Mouse (Mus musculus) CH12.LX (cell line): Measurements from ENCODE around the gene Prrc2a. TPM values are rescaled to one million over a fixed set of nuclear protein-coding genes. Genes with fewer than 3 reads are reported as not detected.

Source experiments
- DNase-seq: peaks from one replicate; pipeline ENCODE4 v3.0.0-alpha.2; 2013; ENCODE audit errors: extremely low read depth
- H3K27ac ChIP-seq: 2 replicates; pipeline ENCODE4 v1.5.1; 2012; ENCODE audit warnings: low read depth, mild to moderate bottlenecking, control low read depth, moderate library complexity; ENCODE audit not compliant: insufficient read depth
- H3K27me3 ChIP-seq: replicated peaks from 2 replicates; pipeline ENCODE3; 2012; ENCODE audit warnings: inconsistent platforms
- H3K36me3 ChIP-seq, 2 experiments: replicated peaks in 1 of 2; 2 replicates each; pipeline versions ENCODE3 to v1.6.1; 2012; ENCODE audit warnings: inconsistent platforms in 1 of 2, low read length in 1 of 2, mild to moderate bottlenecking in 1 of 2, mixed read lengths in 1 of 2, moderate library complexity in 1 of 2; ENCODE audit not compliant: control insufficient read depth in 1 of 2, insufficient read depth in 1 of 2
- H3K4me1 ChIP-seq, 2 experiments: 2 replicates each; pipeline ENCODE4 v1.6.1; 2012; ENCODE audit warnings: inconsistent platforms in 1 of 2, moderate library complexity in 1 of 2; ENCODE audit not compliant: insufficient read depth in 2 of 2, control insufficient read depth in 1 of 2
- H3K4me2 ChIP-seq: 2 replicates; pipeline ENCODE4 v1.6.1; 2012; ENCODE audit warnings: low read depth, mild to moderate bottlenecking, control low read depth; ENCODE audit not compliant: poor library complexity, insufficient read depth, severe bottlenecking
- H3K4me3 ChIP-seq, 3 experiments: fragments of 150-350 bp in 1 of 3; sonication (generic) in 1 of 3; replicated peaks in 1 of 3; 2 replicates each; pipeline versions ENCODE3 to v1.5.1; 2011 to 2012; ENCODE audit warnings: low read depth in 2 of 3, low read length in 2 of 3, mild to moderate bottlenecking in 2 of 3, moderate library complexity in 2 of 3, control low read depth in 1 of 3, improper control_type of control experiment in 1 of 3, inconsistent platforms in 1 of 3, mixed read lengths in 1 of 3; ENCODE audit not compliant: poor library complexity in 1 of 3
- H3K79me2 ChIP-seq: replicated peaks from 2 replicates; pipeline ENCODE4 v1.6.1; 2012; ENCODE audit warnings: mild to moderate bottlenecking, moderate library complexity; ENCODE audit not compliant: control insufficient read depth, poor library complexity, insufficient read depth, severe bottlenecking; ENCODE audit errors: extremely low read depth
- H3K9ac ChIP-seq: 2 replicates; pipeline ENCODE4 v1.6.1; 2012; ENCODE audit warnings: low read depth, mild to moderate bottlenecking, control low read depth, moderate library complexity; ENCODE audit not compliant: insufficient read depth
- H3K9me3 ChIP-seq: replicated peaks from 2 replicates; pipeline ENCODE3; 2012; ENCODE audit warnings: low read length, inconsistent platforms, mixed read lengths
- BHLHE40 ChIP-seq: IDR thresholded peaks from 2 replicates; pipeline ENCODE4 v1.6.1; 2011; ENCODE audit warnings: mild to moderate bottlenecking, low read depth, low read length, improper control_type of control experiment
- CHD2 ChIP-seq: IDR thresholded peaks from 2 replicates; pipeline ENCODE4 v1.6.1; 2011; ENCODE audit warnings: low read length, improper control_type of control experiment
- CTCF ChIP-seq, 2 experiments: IDR thresholded peaks in 1 of 2; conservative IDR thresholded peaks in 1 of 2; 2 replicates each; pipeline ENCODE4 v1.5.1; 2011 to 2012; ENCODE audit warnings: low read depth in 2 of 2, low read length in 2 of 2, improper control_type of control experiment in 1 of 2, inconsistent platforms in 1 of 2, mild to moderate bottlenecking in 1 of 2, moderate library complexity in 1 of 2
- E2F4 ChIP-seq: IDR thresholded peaks from 2 replicates; pipeline ENCODE4 v1.6.1; 2011; ENCODE audit warnings: low read depth, low read length, improper control_type of control experiment; ENCODE audit not compliant: insufficient replicate concordance
- ELF1 ChIP-seq: IDR thresholded peaks from 2 replicates; pipeline ENCODE4 v1.6.1; 2014; ENCODE audit warnings: low read depth, mild to moderate bottlenecking, inconsistent platforms, low read length, improper control_type of control experiment
- EP300 ChIP-seq: IDR thresholded peaks from 2 replicates; pipeline ENCODE4 v1.6.1; 2011; ENCODE audit warnings: low read length, improper control_type of control experiment
- ETS1 ChIP-seq: conservative IDR thresholded peaks from 2 replicates; pipeline ENCODE4 v1.6.1; 2012; ENCODE audit warnings: low read depth, mild to moderate bottlenecking, inconsistent platforms, low read length, improper control_type of control experiment, moderate library complexity
- GABPA ChIP-seq: IDR thresholded peaks from 2 replicates; pipeline ENCODE4 v1.6.1; 2012; ENCODE audit warnings: low read depth, low read length, improper control_type of control experiment, inconsistent platforms; ENCODE audit not compliant: insufficient replicate concordance
- HCFC1 ChIP-seq: IDR thresholded peaks from 2 replicates; pipeline ENCODE4 v1.6.1; 2012; ENCODE audit warnings: low read depth, mild to moderate bottlenecking, inconsistent platforms, low read length, improper control_type of control experiment
- IRF4 ChIP-seq: IDR thresholded peaks from 2 replicates; pipeline ENCODE4 v1.6.1; 2014; ENCODE audit warnings: low read depth, mild to moderate bottlenecking, inconsistent platforms, low read length, improper control_type of control experiment
- JUN ChIP-seq: IDR thresholded peaks from 2 replicates; pipeline ENCODE4 v1.6.1; 2011; ENCODE audit warnings: low read depth, mild to moderate bottlenecking, low read length, improper control_type of control experiment, moderate library complexity; ENCODE audit not compliant: insufficient read depth
- JUND ChIP-seq: conservative IDR thresholded peaks from 2 replicates; pipeline ENCODE4 v1.6.1; 2011; ENCODE audit warnings: low read depth, low read length, improper control_type of control experiment
- KAT2A ChIP-seq: IDR thresholded peaks from 2 replicates; pipeline ENCODE4 v1.6.1; 2012; ENCODE audit warnings: low read length, improper control_type of control experiment, inconsistent platforms; ENCODE audit not compliant: insufficient replicate concordance
- MAFK ChIP-seq: IDR thresholded peaks from 2 replicates; pipeline ENCODE4 v1.6.1; 2011; ENCODE audit warnings: low read length, improper control_type of control experiment; ENCODE audit not compliant: insufficient replicate concordance
- MAX ChIP-seq: IDR thresholded peaks from 2 replicates; pipeline ENCODE4 v1.6.1; 2011; ENCODE audit warnings: low read length, improper control_type of control experiment
- MAZ ChIP-seq: IDR thresholded peaks from 2 replicates; pipeline ENCODE4 v1.6.1; 2012; ENCODE audit warnings: low read depth, mild to moderate bottlenecking, inconsistent platforms, low read length, improper control_type of control experiment, moderate library complexity
- MEF2A ChIP-seq: IDR thresholded peaks from 2 replicates; pipeline ENCODE4 v1.6.1; 2014; ENCODE audit warnings: low read depth, mild to moderate bottlenecking, inconsistent platforms, low read length, improper control_type of control experiment, borderline replicate concordance
- MXI1 ChIP-seq: IDR thresholded peaks from 2 replicates; pipeline ENCODE4 v1.6.1; 2011; ENCODE audit warnings: mild to moderate bottlenecking, low read depth, low read length, improper control_type of control experiment
- MYC ChIP-seq: IDR thresholded peaks from 2 replicates; pipeline ENCODE4 v1.6.1; 2011; ENCODE audit warnings: low read depth, mild to moderate bottlenecking, improper control_type of control experiment, low read length
- NELFE ChIP-seq: IDR thresholded peaks from 2 replicates; pipeline ENCODE4 v1.6.1; 2011; ENCODE audit warnings: low read depth, low read length, improper control_type of control experiment
- NRF1 ChIP-seq: IDR thresholded peaks from 2 replicates; pipeline ENCODE4 v1.6.1; 2014; ENCODE audit warnings: low read depth, mild to moderate bottlenecking, inconsistent platforms, low read length, improper control_type of control experiment, moderate library complexity
- PAX5 ChIP-seq: IDR thresholded peaks from 2 replicates; pipeline ENCODE4 v1.6.1; 2012; ENCODE audit warnings: low read length, inconsistent platforms, mixed read lengths
- POLR2A ChIP-seq: IDR thresholded peaks from 2 replicates; pipeline ENCODE4 v1.6.1; 2011; ENCODE audit warnings: low read depth, mild to moderate bottlenecking, improper control_type of control experiment, low read length
- POLR2AphosphoS2 ChIP-seq: IDR thresholded peaks from 2 replicates; pipeline ENCODE4 v1.6.1; 2011; ENCODE audit warnings: low read depth, low read length, improper control_type of control experiment
- RAD21 ChIP-seq: IDR thresholded peaks from 2 replicates; pipeline ENCODE4 v1.6.1; 2011; ENCODE audit warnings: low read depth, mild to moderate bottlenecking, low read length, improper control_type of control experiment, moderate library complexity
- SMC3 ChIP-seq: IDR thresholded peaks from 2 replicates; pipeline ENCODE4 v1.6.1; 2011; ENCODE audit warnings: low read depth, low read length, improper control_type of control experiment
- TBP ChIP-seq: conservative IDR thresholded peaks from 2 replicates; pipeline ENCODE4 v1.6.1; 2011; ENCODE audit warnings: low read depth, low read length, improper control_type of control experiment
- TCF12 ChIP-seq: IDR thresholded peaks from 2 replicates; pipeline ENCODE4 v1.6.1; 2014; ENCODE audit warnings: low read depth, mild to moderate bottlenecking, inconsistent platforms, low read length, improper control_type of control experiment
- USF1 ChIP-seq: IDR thresholded peaks from 2 replicates; pipeline ENCODE4 v1.6.1; 2014; ENCODE audit warnings: low read depth, mild to moderate bottlenecking, inconsistent platforms, low read length, improper control_type of control experiment
- ZC3H11A ChIP-seq: IDR thresholded peaks from 2 replicates; pipeline ENCODE4 v1.6.1; 2012; ENCODE audit warnings: low read depth, mild to moderate bottlenecking, inconsistent platforms, low read length, improper control_type of control experiment
- ZMIZ1 ChIP-seq: IDR thresholded peaks from 2 replicates; pipeline ENCODE4 v1.6.1; 2012; ENCODE audit warnings: low read depth, mild to moderate bottlenecking, inconsistent platforms, low read length, improper control_type of control experiment
- dilution Hi-C: fragments of 300-500 bp; cut with MboI; formaldehyde crosslinking; loops from 2 replicates; pipeline ENCODE4 v1.14.3; 2020; ENCODE audit warnings: low sequenced_read_pairs; ENCODE audit not compliant: extremely low pct_unique_long_range_greater_than_20kb, extremely low pct_ligation_motif_present
- in situ Hi-C: fragments of 300-500 bp; cut with MboI; formaldehyde crosslinking; loops from 3 replicates; pipeline ENCODE4 v1.14.3; 2019; ENCODE audit warnings: low sequenced_read_pairs, low pct_ligation_motif_present, low pct_unique_long_range_greater_than_20kb, mixed read lengths
- polyA plus RNA-seq: library from polyadenylated mRNA; unstranded; fragments of >175 nt; gene quantifications from 2 replicates; pipeline ENCODE4 v1.2.1, GENCODE M21; 2012; ENCODE audit warnings: low read depth; ENCODE audit not compliant: insufficient read length
- total RNA-seq, 2 experiments: library from RNA; depleted of rRNA; stranded (reverse); fragments of 300-350 nt in 1 of 2; fragments of >200 nt in 1 of 2; gene quantifications; 2 replicates each; pipeline ENCODE4 v1.2.3; 2012 to 2014

Prrc2a gene
- total and polyA plus RNA-seq, 3 experiments: 31.3 to 313 (median 80.4) TPM

DNA sequence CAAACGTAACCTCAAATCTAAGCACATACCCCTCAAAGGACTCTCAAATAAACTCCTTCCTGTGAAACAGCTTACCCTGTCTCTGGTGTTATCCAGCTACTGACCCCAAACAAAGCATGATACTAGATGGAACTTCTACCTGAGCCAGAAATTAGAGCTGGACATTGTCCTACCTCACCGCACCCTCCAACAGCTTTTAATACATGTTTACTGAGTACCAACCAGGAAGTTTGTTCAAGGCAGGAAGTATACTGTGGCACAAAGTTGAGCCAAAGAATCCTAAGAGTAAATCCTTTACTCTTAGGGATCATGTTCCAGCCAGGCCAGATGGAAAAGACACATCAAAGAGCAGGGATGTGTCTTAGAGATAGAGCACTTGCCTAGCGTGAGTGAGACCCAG lies 45.9 kb upstream of the Prrc2a start:
- TF ChIP-seq MAX (no peak), MEF2A (no peak), ZMIZ1 (peak; percentile 13; the same call in 1 of the 2 replicates), SMC3 (no peak), TBP (no peak), POLR2AphosphoS2 (no peak), GABPA (no peak), KAT2A (no peak), ELF1 (peak; percentile 11; the same call in 1 of the 2 replicates)
- H3K4me3 ChIP-seq: no peak overlapping the region
- no peak for DNase-seq
- H3K27ac ChIP-seq: peak overlapping the region; percentile 97
- H3K4me1 ChIP-seq: peaks cover 30 to 80% of the 10 kb centered on the region in 2 experiments
- dilution Hi-C loops (no loop called here), in situ Hi-C loops (no loop called here)
- H3K36me3 ChIP-seq: no peaks in the 10 kb centered on the region
- no peaks in the 10 kb centered on the region for H3K79me2 ChIP-seq
- H3K27me3 ChIP-seq: no peaks in the 10 kb centered on the region
- peak overlapping the region; percentile 41 for H3K4me2 ChIP-seq
- H3K9me3 ChIP-seq: no peaks in the 10 kb centered on the region
- peak overlapping the region; percentile 6; the same call in 1 of the 2 replicates for H3K9ac ChIP-seq

DNA sequence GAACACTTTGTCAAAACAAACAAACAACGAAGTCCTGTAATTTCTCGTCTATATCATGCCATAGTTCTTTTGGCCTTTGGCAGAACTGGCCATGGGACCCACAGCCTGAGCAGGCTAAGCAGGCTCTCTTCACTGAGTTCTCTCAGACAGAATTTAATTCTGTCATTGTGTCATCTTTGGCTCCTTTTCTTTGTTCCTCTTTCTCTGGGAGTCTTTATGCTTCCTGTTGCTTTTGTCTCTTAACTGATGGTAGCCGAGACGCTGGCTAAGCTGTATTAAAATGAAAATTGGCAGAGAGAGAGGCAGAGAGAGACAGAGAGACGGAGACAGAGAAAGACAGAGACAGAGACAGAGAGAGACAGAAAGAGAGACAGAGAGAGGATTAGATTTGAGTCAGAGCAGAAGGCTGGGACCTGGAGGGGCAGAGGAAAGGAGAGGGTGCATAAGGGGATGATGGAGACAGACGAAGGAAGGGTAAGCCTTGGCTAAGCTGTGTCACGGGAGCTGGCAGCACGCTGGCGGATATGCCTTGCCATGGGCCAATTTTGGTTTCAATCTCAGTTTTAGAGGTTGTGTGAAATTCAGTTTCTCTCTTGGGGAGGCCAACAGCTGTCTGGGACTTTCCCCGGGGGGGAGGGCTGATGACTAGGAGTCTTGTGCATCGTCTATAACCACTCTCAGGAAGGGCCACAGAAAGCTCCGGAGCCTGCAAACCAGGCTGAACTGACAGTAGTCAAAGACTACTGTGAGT lies 45.3 kb upstream of the Prrc2a start:
- H3K27ac ChIP-seq: peak overlapping the region; percentile 97
- H3K4me1 ChIP-seq: peaks cover 28 to 80% of the 10 kb centered on the region in 2 experiments
- no peaks in the 10 kb centered on the region for H3K79me2 ChIP-seq
- no peaks in the 10 kb centered on the region for H3K9me3 ChIP-seq
- DNase-seq: peak; percentile 94
- in situ Hi-C loops (no loop called here), dilution Hi-C loops (no loop called here)
- H3K36me3 ChIP-seq: no peaks in the 10 kb centered on the region
- H3K4me2 ChIP-seq: peak overlapping the region; percentile 72
- peak overlapping the region; percentile 62 for H3K9ac ChIP-seq
- H3K27me3 ChIP-seq: no peaks in the 10 kb centered on the region
- H3K4me3 ChIP-seq: no peak overlapping the region
- peak; percentile 43; the same call in 1 of the 2 replicates for TF ChIP-seq POLR2AphosphoS2
- no peak for TF ChIP-seq CTCF (conservative IDR thresholded peaks at IDR 0.05 in 1 of 2, IDR thresholded peaks at IDR 0.05 in 1 of 2; ENCODE audit: low read depth in 2 of 2, low read length in 2 of 2)
- TF ChIP-seq HCFC1: peak; percentile 58
- TF ChIP-seq POLR2A: peak; percentile 46
- 0 out of 2 replicates have a peak, but pooled peaks have one; percentile 64 for TF ChIP-seq KAT2A
- peak; percentile 85 for TF ChIP-seq MXI1
- TF ChIP-seq EP300: peak; percentile 92
- peak; percentile 83 for TF ChIP-seq TBP
- TF ChIP-seq JUN: peak; percentile 62
- peak; percentile 95 for TF ChIP-seq TCF12
- peak; percentile 99 for TF ChIP-seq ETS1
- TF ChIP-seq CHD2: peak; percentile 93
- TF ChIP-seq ZC3H11A: no peak
- no peak for TF ChIP-seq NELFE
- TF ChIP-seq NRF1: 0 out of 2 replicates have a peak, but pooled peaks have one; percentile 32
- peak; percentile 92 for TF ChIP-seq IRF4
- no peak for TF ChIP-seq USF1
- TF ChIP-seq MEF2A: peak; percentile 93
- no peak; the same call in none of the 2 replicates for TF ChIP-seq RAD21
- peak; percentile 91 for TF ChIP-seq MYC
- peak; percentile 70 for TF ChIP-seq JUND
- TF ChIP-seq MAZ: peak; percentile 99
- TF ChIP-seq PAX5: no peak
- peak; percentile 99 for TF ChIP-seq BHLHE40
- TF ChIP-seq MAFK: peak; percentile 82
- 0 out of 2 replicates have a peak, but pooled peaks have one; percentile 14 for TF ChIP-seq E2F4
